Mouse (Mus musculus) hindbrain, embryonic 15.5 days (tissue): ENCODE measurements around the gene Scnn1a. TPM values are rescaled to one million over a fixed set of nuclear protein-coding genes. Genes with fewer than 3 reads are reported as not detected.

Source experiments
- polyA plus RNA-seq: library from polyadenylated mRNA; unstranded; fragments of >200 nt; fragmentation: Nextera tagmentation; extraction: Ambion mirVana; gene quantifications from 2 replicates; pipeline ENCODE4 v1.2.1, GENCODE M21; 2015

Gene Scnn1a
- polyA plus RNA-seq, 1 experiment from 2014 or later = 0.41 TPM

Other genes with a start within 250 kb of the Scnn1a start
- 90.3 and 93.1 TPM in 2 replicates for gene Chd4, start 224.7 kb upstream of the Scnn1a start, polyA plus RNA-seq
- 47.7 and 49.7 TPM in 2 replicates for gene Nop2, start 188.8 kb upstream of the Scnn1a start, polyA plus RNA-seq
- 22.1 and 23.7 TPM in 2 replicates for gene Iffo1, start 175.4 kb upstream of the Scnn1a start, polyA plus RNA-seq
- 1,531 and 1,630 TPM in 2 replicates for gene Gapdh, start 154.2 kb upstream of the Scnn1a start, polyA plus RNA-seq
- gene Ncapd2, start 129.0 kb upstream of the Scnn1a start, polyA plus RNA-seq = 51.3 and 57.1 TPM in 2 replicates
- 148 and 150 TPM in 2 replicates for gene Mrpl51, start 128.9 kb upstream of the Scnn1a start, polyA plus RNA-seq
- gene Vamp1, start 105.1 kb upstream of the Scnn1a start, polyA plus RNA-seq = 28.1 and 28.4 TPM in 2 replicates
- gene Tapbpl, start 88.8 kb upstream of the Scnn1a start, polyA plus RNA-seq = 6.8 and 8.2 TPM in 2 replicates
- gene Cd27, start 83.6 kb upstream of the Scnn1a start, polyA plus RNA-seq = 1.6 and 1.7 TPM in 2 replicates
- gene Tuba3a, start 34.6 kb upstream of the Scnn1a start, polyA plus RNA-seq = not detected in 2 replicates
- 15.3 and 15.6 TPM in 2 replicates for gene Ltbr, start 6.8 kb upstream of the Scnn1a start, polyA plus RNA-seq
- gene Tnfrsf1a, start 28.7 kb downstream of the Scnn1a start, polyA plus RNA-seq = 14.8 and 16.6 TPM in 2 replicates
- 0.16 and 0.29 TPM in 2 replicates for gene Plekhg6, start 60.1 kb downstream of the Scnn1a start, polyA plus RNA-seq
- 108 TPM in 2 replicates for gene Cd9, start 174.1 kb downstream of the Scnn1a start, polyA plus RNA-seq
- gene Vwf, start 226.1 kb downstream of the Scnn1a start, polyA plus RNA-seq = 10.2 and 10.8 TPM in 2 replicates